Mouse (Mus musculus) erythroblast, embryonic 14.5 days (primary cell): ENCODE results near the gene Sik3.

Experiments
- GATA1 ChIP-seq: IDR thresholded peaks from 2 replicates; pipeline ENCODE4 v1.6.1; 2012; ENCODE audit warnings: low read length, inconsistent platforms, mixed read lengths
- TAL1 ChIP-seq: IDR thresholded peaks from 3 replicates; pipeline ENCODE4 v1.6.1; 2012; ENCODE audit warnings: low read length, inconsistent platforms, mixed read lengths

DNA sequence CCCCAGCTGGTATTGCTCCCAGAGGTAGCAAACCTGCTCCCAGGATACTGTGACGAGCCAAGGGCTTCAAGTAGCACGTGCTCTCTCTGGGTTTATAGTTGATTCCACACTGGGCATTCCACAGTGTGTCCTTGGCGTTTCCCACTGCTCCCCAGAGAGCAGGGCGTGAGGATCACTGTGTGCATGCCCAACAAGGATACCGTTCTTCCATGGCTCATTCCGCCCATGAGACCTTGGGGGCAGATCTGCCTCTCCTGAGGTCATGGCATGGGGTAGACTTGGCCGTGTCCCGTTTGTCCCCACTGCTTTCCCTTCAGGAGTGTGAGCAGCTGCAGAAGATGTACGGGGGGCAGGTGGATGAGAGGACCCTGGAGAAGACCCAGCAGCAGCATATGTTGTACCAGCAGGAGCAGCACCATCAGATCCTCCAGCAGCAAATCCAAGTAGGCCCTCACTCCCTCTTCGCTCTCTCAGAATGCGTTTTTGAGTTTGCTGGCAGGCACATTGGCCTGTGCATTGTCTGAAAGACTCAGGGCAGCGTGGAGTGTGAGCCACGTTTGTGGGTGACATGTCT lies 195.9 kb downstream of the Sik3 start:
- TF ChIP-seq GATA1, result no peak
- TF ChIP-seq TAL1, result no peak
